Mouse (Mus musculus): ENCODE measurements around the gene Shisa9. TPM values are rescaled to one million over a fixed set of nuclear protein-coding genes. Genes with fewer than 3 reads are reported as not detected.

The Shisa9 gene
- polyA plus RNA-seq, 1 experiment from 2014 or later: 2.5 TPM

DNA sequence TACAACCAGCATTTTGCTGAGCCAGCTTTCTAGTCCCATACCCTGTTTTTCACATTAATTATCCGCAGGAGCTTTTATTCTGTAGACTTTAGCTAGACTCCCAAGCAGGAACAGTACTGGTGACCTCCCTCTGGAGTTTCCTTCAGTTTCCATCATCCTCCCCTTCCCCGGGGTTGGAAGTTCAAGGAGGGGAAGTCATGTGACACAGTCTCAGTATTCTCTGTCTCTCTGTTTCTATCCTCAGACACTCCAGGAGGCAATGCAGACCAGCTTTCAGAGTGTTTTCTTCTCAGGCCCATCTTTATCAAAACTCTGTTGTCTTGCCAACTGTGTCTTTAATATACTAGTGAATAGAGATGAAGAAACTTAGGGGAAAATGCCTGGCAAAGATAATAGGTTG, 250.4 kb downstream of the Shisa9 start:
- no peak overlapping the region for H3K4me2 ChIP-seq
- peak; percentile 80 for ATAC-seq (ENCODE audit: borderline replicate concordance, extremely low read depth, low FRiP score, low TSS enrichment)
- 40% methylated on average over 2 of the region's 2 CpGs for WGBS
- H3K9ac ChIP-seq: no peak overlapping the region
- H3K9me3 ChIP-seq: no peaks in the 10 kb centered on the region
- H3K4me1 ChIP-seq: peaks cover 11% of the 10 kb centered on the region; the same call in 1 of the 2 replicates
- no peaks in the 10 kb centered on the region for H3K27me3 ChIP-seq
- H3K36me3 ChIP-seq: no peaks in the 10 kb centered on the region
- peak overlapping the region; percentile 22; the same call in 1 of the 2 replicates for H3K27ac ChIP-seq
- no peak overlapping the region for H3K4me3 ChIP-seq

DNA sequence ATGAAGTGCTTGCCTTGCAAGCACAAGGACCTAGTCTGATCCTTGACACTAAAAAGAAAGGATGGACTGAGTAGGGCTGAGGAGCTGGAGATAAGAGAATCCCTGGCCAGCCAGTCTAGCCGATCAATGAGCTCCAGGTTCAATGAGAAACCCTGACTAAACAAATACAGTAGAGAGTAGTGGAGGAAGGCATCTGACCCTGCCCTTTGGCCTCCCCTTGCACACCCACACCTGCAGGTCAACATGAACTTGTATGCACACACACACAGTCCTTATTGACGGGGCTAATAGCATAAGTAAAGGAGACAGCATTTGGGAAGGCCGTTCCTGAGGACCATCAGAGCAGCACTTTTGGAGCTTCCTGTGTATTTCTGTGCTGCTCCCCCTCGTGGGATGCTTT, 254.7 kb downstream of the Shisa9 start:
- Histone ChIP-seq H3K4me2 (no peak overlapping the region), H3K4me3 (no peak overlapping the region), H3K9ac (no peak overlapping the region), H3K9me3 (no peaks in the 10 kb centered on the region), H3K27me3 (no peaks in the 10 kb centered on the region), H3K27ac (no peak overlapping the region), H3K4me1 (peaks cover 11% of the 10 kb centered on the region; the same call in 1 of the 2 replicates), H3K36me3 (no peaks in the 10 kb centered on the region)
- WGBS: 51% methylated on average over 4 of the region's 4 CpGs
- no peak for ATAC-seq (ENCODE audit: borderline replicate concordance, extremely low read depth, low FRiP score, low TSS enrichment)

DNA sequence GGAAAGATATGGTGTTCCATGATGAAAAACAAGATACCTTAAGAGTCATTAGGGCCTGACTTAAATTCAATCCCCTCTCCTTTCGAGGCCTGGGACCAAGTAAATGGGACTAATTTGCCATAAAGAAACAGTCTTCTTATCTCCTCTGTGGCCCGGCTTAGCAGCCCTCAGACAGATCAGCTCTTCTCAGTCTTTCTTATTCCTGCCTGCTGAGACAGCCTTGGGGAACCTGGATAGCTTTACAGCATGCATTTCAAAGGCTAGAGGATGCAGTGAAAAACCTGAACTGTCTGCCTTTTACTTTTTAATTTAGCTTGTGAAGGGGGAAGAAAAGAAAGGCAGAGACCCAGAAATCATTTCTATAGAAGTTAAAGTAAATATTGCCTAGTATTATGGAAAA, 275.4 kb downstream of the Shisa9 start:
- no peak overlapping the region for H3K27ac ChIP-seq
- no peaks in the 10 kb centered on the region for H3K4me1 ChIP-seq
- H3K4me3 ChIP-seq: no peak overlapping the region
- H3K36me3 ChIP-seq: no peaks in the 10 kb centered on the region
- H3K4me2 ChIP-seq: no peak overlapping the region
- WGBS: 16% methylated on average over 2 of the region's 2 CpGs
- no peak for ATAC-seq (ENCODE audit: borderline replicate concordance, extremely low read depth, low FRiP score, low TSS enrichment)
- no peaks in the 10 kb centered on the region for H3K27me3 ChIP-seq
- no peaks in the 10 kb centered on the region for H3K9me3 ChIP-seq
- H3K9ac ChIP-seq: no peak overlapping the region

DNA sequence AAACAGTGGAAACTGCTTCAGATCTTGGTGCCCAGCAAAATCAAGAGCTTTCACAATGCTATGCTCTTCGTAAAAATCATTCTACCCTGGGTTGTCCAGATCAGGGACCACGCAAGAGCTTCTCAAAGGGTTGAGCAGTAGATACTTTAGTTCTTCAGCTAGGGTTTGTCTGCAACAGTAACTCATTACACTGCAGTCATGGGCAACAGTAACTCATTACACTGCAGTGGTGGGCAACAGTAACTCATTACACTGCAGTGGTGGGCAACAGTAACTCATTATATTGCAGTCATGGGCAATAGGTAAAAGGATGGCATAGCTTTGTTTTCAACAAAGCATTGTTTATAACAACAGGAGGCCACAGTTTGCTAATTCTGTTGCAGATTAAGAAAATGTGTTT, 281.9 kb downstream of the Shisa9 start:
- Histone ChIP-seq H3K27me3 (no peaks in the 10 kb centered on the region), H3K9ac (no peak overlapping the region), H3K9me3 (no peaks in the 10 kb centered on the region), H3K27ac (no peak overlapping the region), H3K4me1 (no peaks in the 10 kb centered on the region), H3K36me3 (no peaks in the 10 kb centered on the region), H3K4me3 (no peak overlapping the region), H3K4me2 (no peak overlapping the region)
- 88% methylated on average over 2 of the region's 2 CpGs for WGBS
- no peak for ATAC-seq (ENCODE audit: borderline replicate concordance, extremely low read depth, low FRiP score, low TSS enrichment)

DNA sequence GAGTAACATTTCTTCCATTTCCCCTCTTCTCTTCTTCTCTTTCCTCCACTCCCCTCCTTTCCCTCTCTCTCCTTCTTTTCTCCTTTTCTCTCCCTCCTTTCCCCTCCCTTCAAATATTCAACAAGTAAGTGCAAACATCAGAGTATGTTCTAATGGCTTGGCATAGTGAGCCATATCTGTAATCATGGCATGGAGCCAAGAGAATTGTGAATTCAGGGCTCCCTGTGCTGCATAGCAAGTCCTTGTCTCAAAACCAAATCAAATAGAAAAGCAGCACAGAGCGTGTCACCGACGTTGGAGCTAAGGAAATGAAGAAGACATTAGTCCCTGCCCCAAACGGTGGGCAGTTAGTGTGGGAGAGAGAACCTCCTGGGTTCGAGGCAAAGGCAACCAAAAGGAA, 316.6 kb downstream of the Shisa9 start:
- Histone ChIP-seq H3K27me3 (no peaks in the 10 kb centered on the region), H3K4me3 (no peak overlapping the region), H3K27ac (no peak overlapping the region), H3K9me3 (no peaks in the 10 kb centered on the region), H3K36me3 (no peaks in the 10 kb centered on the region), H3K4me2 (no peak overlapping the region; the same call in 1 of the 2 replicates), H3K9ac (no peak overlapping the region), H3K4me1 (peaks cover 5% of the 10 kb centered on the region; the same call in 1 of the 2 replicates)
- ATAC-seq (ENCODE audit: borderline replicate concordance, extremely low read depth, low FRiP score, low TSS enrichment): no peak
- 33% methylated on average over 5 of the region's 5 CpGs for WGBS

DNA sequence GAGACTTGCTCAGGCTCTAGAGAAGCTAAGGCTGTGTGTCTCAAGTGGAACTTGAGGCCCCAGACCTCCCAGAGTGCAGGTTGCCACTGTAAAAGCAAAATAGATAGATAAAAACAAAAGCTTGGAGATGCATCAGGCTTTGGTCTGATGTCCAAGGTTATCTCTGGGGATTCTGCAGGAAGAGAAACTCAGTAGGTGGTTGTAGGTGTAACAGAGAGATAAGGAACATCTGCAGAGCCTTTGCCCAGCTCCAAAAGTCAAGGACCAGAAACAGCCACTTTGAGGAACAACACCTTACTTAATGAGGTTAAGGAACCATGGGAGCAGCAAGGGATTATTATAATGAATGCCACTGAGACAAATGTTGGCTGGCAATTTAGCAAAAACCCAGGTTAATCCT, 319.5 kb downstream of the Shisa9 start:
- Histone ChIP-seq H3K9ac (no peak overlapping the region), H3K4me2 (no peak overlapping the region), H3K36me3 (no peaks in the 10 kb centered on the region), H3K27me3 (no peaks in the 10 kb centered on the region), H3K4me1 (peaks cover 5% of the 10 kb centered on the region; the same call in 1 of the 2 replicates), H3K4me3 (no peak overlapping the region), H3K27ac (no peak overlapping the region), H3K9me3 (no peaks in the 10 kb centered on the region)
- no peak for ATAC-seq (ENCODE audit: borderline replicate concordance, extremely low read depth, low FRiP score, low TSS enrichment)

DNA sequence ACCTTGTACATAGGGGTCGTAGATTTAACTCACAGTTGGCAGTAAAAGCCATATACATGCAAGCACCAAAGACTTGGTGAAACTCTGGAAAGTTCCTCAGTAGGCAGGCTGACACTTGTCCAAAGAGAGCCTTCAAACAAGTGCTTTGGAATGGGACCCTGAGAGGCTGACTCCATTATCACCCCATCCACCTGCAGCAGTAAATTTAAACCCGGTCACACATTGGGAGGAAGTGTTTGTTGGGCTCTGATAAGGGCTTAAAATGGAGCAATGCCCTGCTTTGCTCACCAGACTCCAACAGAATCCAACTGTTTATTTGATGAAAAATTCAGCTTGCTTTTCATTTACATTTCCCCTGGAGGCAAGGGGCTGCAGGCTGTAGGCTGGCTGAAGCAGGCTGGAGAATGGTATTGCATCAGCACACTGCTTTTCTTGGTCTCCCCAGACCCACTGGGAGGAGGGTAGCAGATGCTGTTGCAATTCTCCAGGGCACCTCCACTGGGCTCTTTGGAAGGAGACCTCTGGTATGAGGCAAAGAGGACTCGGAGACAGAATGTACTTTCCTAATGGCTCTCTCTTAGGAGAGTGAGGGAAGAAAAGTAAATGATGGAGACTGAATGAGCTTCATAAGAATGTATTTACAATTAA, 323.5 kb downstream of the Shisa9 start:
- H3K36me3 ChIP-seq: no peaks in the 10 kb centered on the region
- no peak overlapping the region for H3K4me2 ChIP-seq
- no peaks in the 10 kb centered on the region for H3K4me1 ChIP-seq
- 61% methylated on average over 3 of the region's 3 CpGs for WGBS
- H3K27ac ChIP-seq: no peak overlapping the region
- no peak overlapping the region for H3K9ac ChIP-seq
- no peak for ATAC-seq (ENCODE audit: borderline replicate concordance, extremely low read depth, low FRiP score, low TSS enrichment)
- no peak overlapping the region for H3K4me3 ChIP-seq
- H3K9me3 ChIP-seq: no peaks in the 10 kb centered on the region
- no peaks in the 10 kb centered on the region for H3K27me3 ChIP-seq

DNA sequence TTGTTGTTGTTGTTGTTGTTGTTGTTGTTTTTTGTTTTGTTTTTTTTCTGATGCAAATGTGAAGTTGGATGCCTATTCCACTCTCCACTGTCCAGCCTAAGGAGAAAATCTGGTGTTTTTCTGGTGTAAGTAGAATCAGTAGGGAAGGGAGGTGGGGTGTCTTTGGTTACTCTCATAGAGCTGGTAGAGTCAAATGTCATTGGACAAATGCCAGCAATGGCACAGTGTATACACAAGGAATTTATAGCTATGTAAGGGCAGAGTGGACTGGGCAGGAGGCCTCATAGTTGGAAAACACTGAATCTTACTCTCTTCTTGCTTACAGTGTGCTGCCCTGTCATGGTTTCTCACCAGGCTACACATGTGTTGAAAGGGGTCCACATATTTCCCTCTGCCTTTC, 325.9 kb downstream of the Shisa9 start:
- H3K4me2 ChIP-seq: no peak overlapping the region
- no peaks in the 10 kb centered on the region for H3K4me1 ChIP-seq
- ATAC-seq (ENCODE audit: borderline replicate concordance, extremely low read depth, low FRiP score, low TSS enrichment): no peak
- H3K9me3 ChIP-seq: no peaks in the 10 kb centered on the region
- no peaks in the 10 kb centered on the region for H3K27me3 ChIP-seq
- no peak overlapping the region for H3K27ac ChIP-seq
- H3K36me3 ChIP-seq: no peaks in the 10 kb centered on the region
- H3K4me3 ChIP-seq: no peak overlapping the region
- no peak overlapping the region for H3K9ac ChIP-seq

DNA sequence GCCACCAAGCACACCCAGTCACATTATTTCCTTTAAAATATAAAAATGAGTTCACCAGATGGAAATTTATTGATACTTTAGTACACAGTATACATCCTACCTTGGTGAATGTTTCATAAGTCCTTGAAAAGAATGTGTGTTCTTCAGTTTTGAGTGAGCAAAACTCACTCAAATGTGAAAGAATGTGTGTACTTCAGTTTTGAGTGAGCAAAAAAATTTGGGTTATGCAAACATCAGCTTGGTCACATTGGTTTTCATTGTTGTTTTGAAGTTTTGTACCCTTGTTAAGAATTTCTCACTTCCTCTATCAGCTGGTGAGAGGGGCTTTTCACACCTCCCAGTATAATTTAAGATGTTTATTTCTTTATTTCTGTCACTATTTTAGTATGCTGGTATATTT, 331.7 kb downstream of the Shisa9 start:
- H3K4me3 ChIP-seq: no peak overlapping the region
- no peak overlapping the region for H3K4me2 ChIP-seq
- H3K36me3 ChIP-seq: no peaks in the 10 kb centered on the region
- H3K27ac ChIP-seq: no peak overlapping the region
- no peaks in the 10 kb centered on the region for H3K27me3 ChIP-seq
- no peaks in the 10 kb centered on the region for H3K4me1 ChIP-seq
- no peaks in the 10 kb centered on the region for H3K9me3 ChIP-seq
- ATAC-seq (ENCODE audit: borderline replicate concordance, extremely low read depth, low FRiP score, low TSS enrichment): no peak
- H3K9ac ChIP-seq: no peak overlapping the region

Other genes with a start within 250 kb of the Shisa9 start
- 17.9 and 18.9 TPM in 2 replicates for gene Cpped1, start 74.7 kb upstream of the Shisa9 start, polyA plus RNA-seq (2015; fragmentation: Nextera tagmentation; extraction: Ambion mirVana)